Mouse (Mus musculus) gastrocnemius, postnatal 10 days (tissue): ENCODE data around the gene Tbc1d19. TPM values are rescaled to one million over a fixed set of nuclear protein-coding genes. Genes with fewer than 3 reads are reported as not detected.

Experiments
- DNase-seq: peaks from one replicate; pipeline ENCODE4 v3.0.0; 2021; ENCODE audit warnings: mixed read lengths
- total RNA-seq, 2 experiments: library from RNA; stranded (reverse); gene quantifications; 2 replicates each; pipeline ENCODE4 v1.2.3; 2021

The Tbc1d19 gene
- total RNA-seq, 2 experiments from 2014 or later = 20.5 to 21.2 TPM

- no peak for DNase-seq
Observed at GRCm38 (mm10) chr5:53950189-53950588, 140.8 kb downstream of the Tbc1d19 start.

- no peak for DNase-seq
Observed at GRCm38 (mm10) chr5:53953216-53953615, 143.8 kb downstream of the Tbc1d19 start.

Other genes starting within 250 kb of the Tbc1d19 start
- gene Cckar, start 101.9 kb upstream of the Tbc1d19 start, total RNA-seq = not detected
- gene Stim2, start 188.9 kb downstream of the Tbc1d19 start, total RNA-seq = 10 to 100 TPM; 50.8 to 58.0 TPM